Comparison of ENCODE assay signal across 9 mouse cellular contexts in genomic region chr5:33675964-33676363, GRCm38 (mm10). TPM values are rescaled to one million over a fixed set of nuclear protein-coding genes. Genes with fewer than 3 reads are reported as not detected.
A peak's percentile ranks its signal among the peaks of the same experiment; 100 is the strongest.
DNase-seq lines count a peak whose midpoint lies in the region; ATAC-seq and TF ChIP-seq lines count a peak whose summit lies in the region.
"Had no signal": no experiment of that assay in that cellular context is flagged by ENCODE, and none has a peak within 500 bp of the region (broad histone marks: within the 10 kb centered on the region; RNA-seq: fewer than 3 reads in every experiment).

No protein-coding gene starts in this region.

- peak; percentile 62 for DNase-seq in gastrocnemius, adult 2 months
- DNase-seq in gastrocnemius, postnatal 36 days = no peak
- DNase-seq in thymus, adult 2 months = peak; percentile 26
- no peak for DNase-seq in thymus, postnatal 0 days (ENCODE audit: low spot score)
- peak; percentile 51 for DNase-seq in embryo, embryonic 11.5 days (ENCODE audit: low read depth, low spot score)
- peak; percentile 87 for DNase-seq in kidney, postnatal 10 days
- DNase-seq in lung, postnatal 36 days = peak; percentile 90

- no peak for ATAC-seq in monocyte, adult 5-6 weeks (replicated peaks; ENCODE audit: insufficient number of reproducible peaks, low FRiP score, low TSS enrichment, poor library complexity, severe bottlenecking)

- no peak overlapping the region for H3K4me3 ChIP-seq in gastrocnemius, adult 2 months
- no peak overlapping the region for H3K4me3 ChIP-seq in thymus, adult 2 months (ENCODE audit: control insufficient read depth, insufficient read depth, low read length)

- TF ChIP-seq CTCF in gastrocnemius, adult 2 months (IDR thresholded peaks at IDR 0.05) = peak; percentile 69
- no peak for TF ChIP-seq CTCF in thymus, adult 2 months (IDR thresholded peaks at IDR 0.05; ENCODE audit: borderline replicate concordance, control insufficient read depth, extremely low read depth, insufficient read depth, low read length, poor library complexity)

- H3K4me1 ChIP-seq in thymus, adult 2 months (replicated peaks; ENCODE audit: control insufficient read depth, insufficient read depth, low read length) = peaks cover 2% of the 10 kb centered on the region; the same call in 1 of the 2 replicates

- H3K27me3 ChIP-seq in thymus, adult 2 months (ENCODE audit: control insufficient read depth, insufficient read depth, low read length) = no peaks in the 10 kb centered on the region

- peaks cover 16% of the 10 kb centered on the region for H3K36me3 ChIP-seq in thymus, adult 2 months (ENCODE audit: control insufficient read depth, insufficient read depth, low read length)

- WGBS in thymus, adult 2 months = 0% methylated on average over 1 of the region's 1 CpGs

- intact Hi-C loops in gastrocnemius, adult 2 months (cut with DNase I) = loop anchor here (1.0 to 2.0 kb wide), 2 partner anchors 62 to 279 kb away; no protein-coding TSS in a partner anchor
- intact Hi-C loops in gastrocnemius, postnatal 36 days (cut with DNase I) = loop anchor here (2.0 to 5.0 kb wide), 2 partner anchors 63 to 276 kb away; no protein-coding TSS in a partner anchor

- no peak overlapping the region for H3K27ac ChIP-seq in gastrocnemius, adult 2 months
- no peak overlapping the region for H3K27ac ChIP-seq in thymus, adult 2 months (ENCODE audit: control insufficient read depth, insufficient read depth, low read length)

- TF ChIP-seq POLR2A in thymus, adult 2 months (IDR thresholded peaks at IDR 0.05; ENCODE audit: control insufficient read depth, extremely low read depth, insufficient read depth, low read length, poor library complexity) = no peak

RNA-seq across cellular contexts. Expression of gene Tmem129, which starts 17.7 kb away (rescaled TPM):
- 10 to 100 TPM in 1 of 2 experiments, 1 to 10 TPM in 1; 9.0 to 11.7 TPM for total RNA-seq in gastrocnemius, adult 2 months (2021)
- 1 to 10 TPM; 6.1 to 9.7 TPM for total RNA-seq in gastrocnemius, postnatal 36 days (2021)
- polyA plus RNA-seq in thymus, adult 2 months (2012; rRNA removed) = 71.6 and 78.0 TPM in 2 replicates
- polyA plus RNA-seq in thymus, postnatal 0 days (2015; fragmentation: Nextera tagmentation; extraction: Ambion mirVana) = 28.4 and 30.8 TPM in 2 replicates
- 5.3 to 21.8 TPM (median 6.9 TPM) in 3 replicates for total RNA-seq in monocyte, adult 5-6 weeks (2017)

RNA-seq across cellular contexts. Expression of gene Tacc3, which starts 18.0 kb away (rescaled TPM):
- total RNA-seq in gastrocnemius, adult 2 months (2021) = 1 to 10 TPM in 1 of 2 experiments, under 1 TPM in 1; 0.97 to 1.3 TPM
- 1 to 10 TPM; 1.6 to 3.1 TPM for total RNA-seq in gastrocnemius, postnatal 36 days (2021)
- polyA plus RNA-seq in thymus, adult 2 months (2012; rRNA removed) = 57.3 and 72.7 TPM in 2 replicates
- 195 and 217 TPM in 2 replicates for polyA plus RNA-seq in thymus, postnatal 0 days (2015; fragmentation: Nextera tagmentation; extraction: Ambion mirVana)
- total RNA-seq in monocyte, adult 5-6 weeks (2017) = 24.9 to 30.8 TPM (median 27.7 TPM) in 3 replicates

RNA-seq across cellular contexts. Expression of gene Slbp, which starts 23.6 kb away (rescaled TPM):
- 1 to 10 TPM; 6.3 to 7.7 TPM for total RNA-seq in gastrocnemius, adult 2 months (2021)
- 1 to 10 TPM; 7.4 to 7.6 TPM for total RNA-seq in gastrocnemius, postnatal 36 days (2021)
- 87.4 and 132 TPM in 2 replicates for polyA plus RNA-seq in thymus, adult 2 months (2012; rRNA removed)
- 353 and 376 TPM in 2 replicates for polyA plus RNA-seq in thymus, postnatal 0 days (2015; fragmentation: Nextera tagmentation; extraction: Ambion mirVana)
- 195 to 235 TPM (median 203 TPM) in 3 replicates for total RNA-seq in monocyte, adult 5-6 weeks (2017)

RNA-seq across cellular contexts. Expression of gene Fgfr3, which starts 45.5 kb away (rescaled TPM):
- total RNA-seq in gastrocnemius, adult 2 months (2021) = 1 to 10 TPM; 3.0 to 7.6 TPM
- total RNA-seq in gastrocnemius, postnatal 36 days (2021) = 1 to 10 TPM; 3.1 to 5.0 TPM
- polyA plus RNA-seq in thymus, adult 2 months (2012; rRNA removed) = 4.8 and 6.3 TPM in 2 replicates
- polyA plus RNA-seq in thymus, postnatal 0 days (2015; fragmentation: Nextera tagmentation; extraction: Ambion mirVana) = 0.67 and 0.73 TPM in 2 replicates
- not detected in 3 replicates for total RNA-seq in monocyte, adult 5-6 weeks (2017)
- total RNA-seq: neutrophil, adult 5-6 weeks had no signal

RNA-seq across cellular contexts. Expression of gene Gm9903, which starts 46.2 kb away (rescaled TPM):
- total RNA-seq in gastrocnemius, adult 2 months (2021) = under 1 TPM in 1 of 2 experiments, not detected in 1; 0.64 TPM
- total RNA-seq in gastrocnemius, postnatal 36 days (2021) = under 1 TPM; 0.42 to 0.54 TPM
- polyA plus RNA-seq in thymus, adult 2 months (2012; rRNA removed) = 0.56 and 0.82 TPM in 2 replicates
- polyA plus RNA-seq in thymus, postnatal 0 days (2015; fragmentation: Nextera tagmentation; extraction: Ambion mirVana) = 0.44 and 0.60 TPM in 2 replicates
- total RNA-seq in monocyte, adult 5-6 weeks (2017) = 2.0 TPM in 1 of 3 replicates, not detected in the others

Comparison
In these comparisons a context has a peak if more than half of its experiments do, and no peak if none do; other contexts are left out.
1. DNase-seq: peak in gastrocnemius, adult 2 months (single experiment), thymus, adult 2 months (single experiment), embryo, embryonic 11.5 days (single experiment), kidney, postnatal 10 days (single experiment) and lung, postnatal 36 days (single experiment); none in gastrocnemius, postnatal 36 days (0 of 2) and thymus, postnatal 0 days (single experiment).
2. RNA of gene Slbp, which starts 23.6 kb away (total RNA-seq): 195 to 235 TPM in monocyte, adult 5-6 weeks; 6.3 to 7.7 TPM in gastrocnemius, adult 2 months and 7.4 to 7.6 TPM in gastrocnemius, postnatal 36 days; every median in the first group is over 10 times any median in the second.